Mouse (Mus musculus): ENCODE results near the gene Vgf. TPM values are rescaled to one million over a fixed set of nuclear protein-coding genes. Genes with fewer than 3 reads are reported as not detected.

The Vgf gene
- total RNA-seq, 2 experiments from 2014 or later, result 200 to 207 TPM

- peak in 1 of 2 experiments; percentile 66 for DNase-seq (ENCODE audit: extremely low spot score in 1 of 2, low spot score in 2 of 2)
Observed at GRCm38 (mm10) chr5:137028561-137029272, 2.5 kb downstream of the Vgf start.

GRCm38 (mm10) chr5:137029273-137029585 is 3.0 kb downstream of the Vgf start:
- intact Hi-C loops (cut with DNase I), result no loop called here
- no peak for DNase-seq (ENCODE audit: extremely low spot score in 1 of 2, low spot score in 2 of 2)

More at GRCm38 (mm10) chr5:137028561-137029272, 2.5 kb downstream of the Vgf start:
- intact Hi-C loops (cut with DNase I), result no loop called here

GRCm38 (mm10) chr5:137029643-137030415 is 3.6 kb downstream of the Vgf start:
- intact Hi-C loops (cut with DNase I), result no loop called here
- peak; percentile 94 to 97 for DNase-seq (ENCODE audit: extremely low spot score in 1 of 2, low spot score in 2 of 2)

GRCm38 (mm10) chr5:137030416-137030810 is 4.2 kb downstream of the Vgf start:
- intact Hi-C loops (cut with DNase I), result no loop called here
- DNase-seq (ENCODE audit: extremely low spot score in 1 of 2, low spot score in 2 of 2), result peak in 1 of 2 experiments; percentile 71

- intact Hi-C loops (cut with DNase I), result no loop called here
- peak in 1 of 2 experiments; percentile 62 for DNase-seq (ENCODE audit: extremely low spot score in 1 of 2, low spot score in 2 of 2)
Observed at GRCm38 (mm10) chr5:137031076-137032032, 5.2 kb downstream of the Vgf start.

- DNase-seq (ENCODE audit: extremely low spot score in 1 of 2, low spot score in 2 of 2), result peak in 1 of 2 experiments; percentile 79
- intact Hi-C loops (cut with DNase I), result no loop called here
Observed at GRCm38 (mm10) chr5:137032033-137032421, 5.8 kb downstream of the Vgf start.

- intact Hi-C loops (cut with DNase I), result no loop called here
- peak; percentile 69 to 93 for DNase-seq (ENCODE audit: extremely low spot score in 1 of 2, low spot score in 2 of 2)
Observed at GRCm38 (mm10) chr5:137032641-137033074, 6.5 kb downstream of the Vgf start.

- no peak for DNase-seq (ENCODE audit: extremely low spot score in 1 of 2, low spot score in 2 of 2)
Observed at GRCm38 (mm10) chr5:137036211-137036610, 10.0 kb downstream of the Vgf start.

GRCm38 (mm10) chr5:137039453-137039852 is 13.3 kb downstream of the Vgf start:
- no peak for DNase-seq (ENCODE audit: extremely low spot score in 1 of 2, low spot score in 2 of 2)
- intact Hi-C loops (cut with DNase I), result no loop called here

More at GRCm38 (mm10) chr5:137036211-137036610, 10.0 kb downstream of the Vgf start:
- intact Hi-C loops (cut with DNase I), result no loop called here

- intact Hi-C loops (cut with DNase I), result no loop called here
- DNase-seq (ENCODE audit: extremely low spot score in 1 of 2, low spot score in 2 of 2), result no peak
Observed at GRCm38 (mm10) chr5:137041442-137041841, 15.2 kb downstream of the Vgf start.

GRCm38 (mm10) chr5:137043997-137044396 is 17.8 kb downstream of the Vgf start:
- intact Hi-C loops (cut with DNase I), result no loop called here
- no peak for DNase-seq (ENCODE audit: extremely low spot score in 1 of 2, low spot score in 2 of 2)

GRCm38 (mm10) chr5:137045402-137046323 is 19.5 kb downstream of the Vgf start, which contains the start of gene Ap1s1:
TSS of gene Ap1s1 (minus strand) at chr5:137046135.
- peak; percentile 97 to 99 for DNase-seq (ENCODE audit: extremely low spot score in 1 of 2, low spot score in 2 of 2)
- intact Hi-C loops (cut with DNase I), result loop anchor here (5.0 kb wide), 1 partner anchor 57 kb away; no protein-coding TSS in a partner anchor

GRCm38 (mm10) chr5:137046324-137046718 is 20.1 kb downstream of the Vgf start:
- intact Hi-C loops (cut with DNase I), result loop anchor here (5.0 kb wide), 1 partner anchor 56 kb away; no protein-coding TSS in a partner anchor
- DNase-seq (ENCODE audit: extremely low spot score in 1 of 2, low spot score in 2 of 2), result no peak

GRCm38 (mm10) chr5:137046991-137047390 is 20.8 kb downstream of the Vgf start:
- DNase-seq (ENCODE audit: extremely low spot score in 1 of 2, low spot score in 2 of 2), result no peak
- intact Hi-C loops (cut with DNase I), result loop anchor here (5.0 kb wide), 1 partner anchor 55 kb away; no protein-coding TSS in a partner anchor

GRCm38 (mm10) chr5:137051125-137051524 is 24.9 kb downstream of the Vgf start:
- no peak for DNase-seq (ENCODE audit: extremely low spot score in 1 of 2, low spot score in 2 of 2)
- intact Hi-C loops (cut with DNase I), result no loop called here

GRCm38 (mm10) chr5:137051914-137052505 is 25.8 kb downstream of the Vgf start:
- intact Hi-C loops (cut with DNase I), result no loop called here
- no peak for DNase-seq (ENCODE audit: extremely low spot score in 1 of 2, low spot score in 2 of 2)

- intact Hi-C loops (cut with DNase I), result no loop called here
- DNase-seq (ENCODE audit: extremely low spot score in 1 of 2, low spot score in 2 of 2), result no peak
Observed at GRCm38 (mm10) chr5:137054299-137054698, 28.1 kb downstream of the Vgf start.
